Mouse (Mus musculus) midbrain, embryonic 11.5 days (tissue): ENCODE measurements around the gene Atf6b. TPM values are rescaled to one million over a fixed set of nuclear protein-coding genes. Genes with fewer than 3 reads are reported as not detected.

Experiments used
- ATAC-seq: fragments of 200-750 bp; cut with Nextera tagmentation; 2 replicates; pipeline ENCODE4 v1.8.0; 2017; ENCODE audit warnings: moderate TSS enrichment, moderate library complexity; ENCODE audit not compliant: low FRiP score
- DNase-seq: peaks from one replicate; pipeline ENCODE4 v3.0.0; 2015; ENCODE audit warnings: low spot score; ENCODE audit errors: missing footprints
- H3K27ac ChIP-seq: fragments of 300-500 bp; sonication (generic); 2 replicates; pipeline ENCODE4 v1.5.1; 2014; ENCODE audit warnings: low read depth, low read length
- H3K27me3 ChIP-seq: fragments of 300-500 bp; sonication (generic); 2 replicates; pipeline ENCODE4 v1.6.1; 2014; ENCODE audit warnings: mild to moderate bottlenecking, low read length, moderate library complexity, mixed read lengths; ENCODE audit not compliant: control insufficient read depth, insufficient read depth
- H3K36me3 ChIP-seq: fragments of 300-500 bp; sonication (generic); 2 replicates; pipeline ENCODE4 v1.6.1; 2014; ENCODE audit warnings: mild to moderate bottlenecking, low read length, moderate library complexity, mixed read lengths; ENCODE audit not compliant: control insufficient read depth, insufficient read depth
- H3K4me1 ChIP-seq: fragments of 300-500 bp; sonication (generic); 2 replicates; pipeline ENCODE4 v1.6.1; 2014; ENCODE audit warnings: low read length; ENCODE audit not compliant: control insufficient read depth, insufficient read depth
- H3K4me2 ChIP-seq: fragments of 300-500 bp; sonication (generic); 2 replicates; pipeline ENCODE4 v1.6.1; 2014; ENCODE audit warnings: mild to moderate bottlenecking, moderate library complexity
- H3K4me3 ChIP-seq: fragments of 300-500 bp; sonication (generic); 2 replicates; pipeline ENCODE4 v1.5.1; 2014; ENCODE audit warnings: low read depth, low read length
- H3K9ac ChIP-seq: fragments of 300-500 bp; sonication (generic); 2 replicates; pipeline ENCODE4 v1.6.1; 2014; ENCODE audit warnings: low read length
- H3K9me3 ChIP-seq: fragments of 300-500 bp; sonication (generic); 2 replicates; pipeline ENCODE4 v1.6.1; 2016; ENCODE audit warnings: low read length; ENCODE audit not compliant: control insufficient read depth
- WGBS: fragments of 180-500 bp; shearing (Covaris S2); extraction: QIAGEN DNeasy Blood & Tissue Kit; methylation state at CpG from one replicate; pipeline ENCODE4 v1.1.7; 2014; 5-methylcytosine and 5-hydroxymethylcytosine counted together
- polyA plus RNA-seq: library from polyadenylated mRNA; unstranded; fragments of >200 nt; fragmentation: Nextera tagmentation; extraction: Ambion mirVana; gene quantifications from 2 replicates; pipeline ENCODE4 v1.2.1, GENCODE M21; 2014

Gene Atf6b
- polyA plus RNA-seq, 1 experiment from 2014 or later: 77.6 TPM

DNA sequence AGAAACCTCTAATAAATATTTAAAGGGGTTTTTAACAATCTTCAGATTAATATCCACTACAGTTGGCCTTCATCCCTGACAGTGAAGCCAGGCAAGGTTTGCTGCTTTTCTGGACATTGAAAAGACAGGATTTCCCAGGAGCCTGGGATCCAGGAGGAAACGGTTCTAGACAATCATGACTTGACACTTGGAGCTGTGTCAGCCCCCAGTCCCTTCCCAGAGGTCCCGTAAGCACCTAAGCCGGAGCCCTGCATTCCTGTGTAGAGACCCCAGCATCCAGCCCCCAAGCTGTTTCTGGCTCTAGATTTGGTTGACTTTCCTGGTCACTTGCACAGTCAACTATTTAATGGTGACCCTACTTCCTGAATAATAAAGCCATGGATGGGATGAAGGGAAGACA, 11.6 kb downstream of the Atf6b start:
- no peaks in the 10 kb centered on the region for H3K9me3 ChIP-seq
- ATAC-seq (no peak), DNase-seq (no peak)
- no peak overlapping the region for H3K9ac ChIP-seq
- H3K4me3 ChIP-seq: no peak overlapping the region
- no peaks in the 10 kb centered on the region for H3K36me3 ChIP-seq
- no peak overlapping the region for H3K27ac ChIP-seq
- H3K4me2 ChIP-seq: no peak overlapping the region
- H3K27me3 ChIP-seq: no peaks in the 10 kb centered on the region; the same call in 1 of the 2 replicates
- peaks cover 3% of the 10 kb centered on the region; the same call in 1 of the 2 replicates for H3K4me1 ChIP-seq
- 87% methylated on average over 3 of the region's 3 CpGs for WGBS

DNA sequence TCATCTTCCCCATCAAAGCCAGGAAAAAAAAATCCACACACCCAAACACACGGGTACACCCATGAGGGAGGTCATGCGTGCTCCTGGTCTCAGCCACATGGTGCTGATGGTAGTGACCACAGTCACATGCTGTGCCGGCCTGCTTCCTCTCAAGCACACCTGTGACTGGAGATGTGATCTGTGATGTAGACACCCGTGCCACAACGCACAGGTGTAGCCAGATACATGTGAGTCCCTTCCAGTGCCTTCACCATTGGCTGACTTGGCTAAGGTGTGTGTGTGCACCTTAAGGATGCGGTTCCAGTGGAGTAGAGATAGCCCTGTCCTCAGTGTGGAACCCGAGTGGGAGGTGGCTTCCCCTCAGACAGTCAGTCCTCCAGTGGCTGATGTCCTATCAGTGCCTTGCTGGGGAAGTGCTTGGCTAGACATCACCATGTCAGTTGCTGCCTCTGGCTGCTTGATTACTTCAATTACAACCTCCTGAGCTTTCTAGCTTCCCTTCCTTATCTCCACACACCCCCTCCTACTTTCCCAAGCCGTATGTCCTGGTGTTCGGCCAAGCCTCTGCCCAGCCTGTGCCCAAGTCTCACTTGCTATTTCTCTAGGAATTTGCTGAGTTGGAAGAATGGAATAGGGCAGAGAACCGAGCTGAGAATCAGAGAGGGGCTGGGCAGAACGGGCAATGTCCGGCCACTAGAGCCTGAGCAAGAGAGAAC, 12.4 kb downstream of the Atf6b start:
- WGBS: 72% methylated on average over 12 of the region's 12 CpGs
- ATAC-seq: no peak
- Histone ChIP-seq H3K27ac (no peak overlapping the region), H3K36me3 (no peaks in the 10 kb centered on the region), H3K4me1 (peaks cover 3% of the 10 kb centered on the region; the same call in 1 of the 2 replicates), H3K9me3 (no peaks in the 10 kb centered on the region), H3K27me3 (no peaks in the 10 kb centered on the region; the same call in 1 of the 2 replicates), H3K9ac (no peak overlapping the region), H3K4me3 (no peak overlapping the region), H3K4me2 (no peak overlapping the region)
- no peak for DNase-seq

DNA sequence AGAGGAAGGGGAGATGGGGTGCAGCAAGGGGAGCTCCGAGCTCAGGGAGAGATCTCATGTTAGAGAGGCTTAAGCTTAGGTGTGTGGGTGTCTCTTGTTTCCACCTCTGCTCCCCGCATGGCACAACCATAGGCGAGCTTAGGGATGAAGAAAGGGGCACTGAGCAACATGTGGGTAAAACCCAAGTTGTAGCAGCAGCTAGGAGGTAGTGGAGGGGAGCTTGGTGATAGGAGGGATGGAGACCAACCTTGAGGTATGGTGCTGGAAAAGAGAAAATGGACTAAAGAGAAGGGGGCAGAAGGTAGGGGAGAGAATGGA, 12.9 kb downstream of the Atf6b start:
- Histone ChIP-seq H3K4me1 (peaks cover 3% of the 10 kb centered on the region; the same call in 1 of the 2 replicates), H3K9me3 (no peaks in the 10 kb centered on the region), H3K27ac (no peak overlapping the region), H3K27me3 (no peaks in the 10 kb centered on the region; the same call in 1 of the 2 replicates), H3K4me3 (no peak overlapping the region), H3K36me3 (no peaks in the 10 kb centered on the region), H3K9ac (no peak overlapping the region), H3K4me2 (no peak overlapping the region)
- ATAC-seq (no peak), DNase-seq (no peak)
- 63% methylated on average over 3 of the region's 3 CpGs for WGBS

DNA sequence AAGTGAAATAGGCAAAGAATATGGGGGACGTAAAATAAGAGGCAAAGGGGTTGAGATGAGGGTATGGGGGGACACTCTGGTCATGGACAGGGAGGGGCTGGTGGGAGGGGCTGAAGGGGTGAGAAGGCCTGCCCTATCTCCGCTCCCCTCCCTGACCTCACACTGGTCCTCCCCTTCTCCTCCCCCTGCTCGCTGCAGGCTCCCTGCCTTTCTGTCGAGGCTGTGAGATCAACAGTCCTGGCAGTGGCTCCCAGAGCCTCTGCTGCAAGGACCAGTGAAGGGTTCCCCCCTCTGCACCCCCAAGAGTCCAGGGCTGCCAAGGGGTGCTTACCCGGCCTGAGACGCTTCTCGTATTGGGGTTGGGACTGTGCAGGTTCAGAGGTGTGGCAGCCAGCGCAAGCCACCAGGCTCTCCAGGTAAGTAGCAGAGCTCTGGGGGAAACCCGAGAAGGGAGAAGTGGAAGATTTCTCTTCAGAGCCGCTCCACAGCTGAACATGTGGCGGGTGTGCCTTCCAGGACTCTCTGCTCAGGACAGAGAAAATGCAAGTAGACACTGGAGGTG, 13.4 kb downstream of the Atf6b start:
- no peak overlapping the region for H3K4me2 ChIP-seq
- no peak for DNase-seq
- H3K36me3 ChIP-seq: no peaks in the 10 kb centered on the region
- H3K9me3 ChIP-seq: no peaks in the 10 kb centered on the region
- H3K4me3 ChIP-seq: no peak overlapping the region
- H3K27ac ChIP-seq: no peak overlapping the region
- 43% methylated on average over 10 of the region's 11 CpGs for WGBS
- ATAC-seq: no peak
- H3K9ac ChIP-seq: no peak overlapping the region; the same call in 1 of the 2 replicates
- peaks cover 3% of the 10 kb centered on the region; the same call in 1 of the 2 replicates for H3K4me1 ChIP-seq
- H3K27me3 ChIP-seq: no peaks in the 10 kb centered on the region; the same call in 1 of the 2 replicates

DNA sequence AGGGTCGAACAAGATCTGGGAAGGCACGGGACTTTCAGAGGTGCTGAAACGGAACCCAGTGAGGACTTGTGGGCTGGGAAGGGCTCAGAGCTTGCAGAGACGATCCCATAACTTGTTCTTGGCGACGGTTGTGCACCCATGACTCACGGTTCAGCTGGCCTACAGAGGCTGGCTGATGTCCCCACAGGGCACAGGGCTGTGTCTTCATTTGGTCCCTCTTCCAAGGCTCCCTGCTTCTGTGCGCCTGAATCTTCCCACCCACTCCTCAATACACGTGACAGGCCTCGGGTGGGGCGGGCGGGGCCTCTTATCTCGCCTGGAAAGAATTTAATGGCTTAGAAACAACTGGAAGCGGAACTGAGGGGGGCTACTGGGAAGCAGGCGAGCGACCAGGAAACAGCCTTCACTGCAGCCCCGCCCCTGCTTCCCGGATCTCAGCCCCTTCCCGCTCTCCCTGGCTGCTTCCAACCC, 14.2 kb downstream of the Atf6b start:
- peaks cover 3% of the 10 kb centered on the region; the same call in 1 of the 2 replicates for H3K4me1 ChIP-seq
- H3K36me3 ChIP-seq: no peaks in the 10 kb centered on the region
- no peaks in the 10 kb centered on the region for H3K9me3 ChIP-seq
- 10% methylated on average over 19 of the region's 19 CpGs for WGBS
- H3K4me3 ChIP-seq: no peak overlapping the region
- no peak for ATAC-seq
- H3K9ac ChIP-seq: no peak overlapping the region
- no peak for DNase-seq
- no peaks in the 10 kb centered on the region; the same call in 1 of the 2 replicates for H3K27me3 ChIP-seq
- H3K27ac ChIP-seq: no peak overlapping the region
- H3K4me2 ChIP-seq: no peak overlapping the region

DNA sequence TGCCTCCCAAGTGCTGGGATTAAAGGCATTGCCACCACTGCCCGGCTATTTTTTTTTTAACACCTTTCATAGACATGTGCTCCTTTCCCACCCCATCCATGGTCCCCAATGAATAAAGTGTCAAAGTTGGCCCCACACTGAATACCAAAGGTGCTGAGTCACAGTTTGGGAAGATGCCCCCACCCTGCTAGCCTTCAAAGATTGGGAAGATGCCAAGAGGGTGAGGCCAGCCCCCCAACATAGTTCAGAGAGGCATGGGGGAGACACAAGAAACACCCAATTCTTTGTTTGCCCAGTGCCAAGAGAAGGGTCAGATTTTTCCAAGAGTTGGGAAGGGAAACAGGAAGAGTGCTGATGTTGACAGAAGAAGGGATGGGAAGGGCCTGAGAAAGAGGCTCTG, 15.5 kb downstream of the Atf6b start:
- Histone ChIP-seq H3K4me3 (no peak overlapping the region), H3K4me2 (no peak overlapping the region), H3K9me3 (no peaks in the 10 kb centered on the region), H3K9ac (no peak overlapping the region), H3K27me3 (no peaks in the 10 kb centered on the region; the same call in 1 of the 2 replicates), H3K4me1 (no peaks in the 10 kb centered on the region; the same call in 1 of the 2 replicates), H3K27ac (no peak overlapping the region), H3K36me3 (no peaks in the 10 kb centered on the region)
- DNase-seq (no peak), ATAC-seq (no peak)
- 81% methylated on average over 1 of the region's 1 CpGs for WGBS

GRCm38 (mm10) chr17:34662978-34663377, 16.0 kb downstream of the Atf6b start:
- ATAC-seq (no peak), DNase-seq (no peak)
- 88% methylated on average over 8 of the region's 8 CpGs for WGBS
- Histone ChIP-seq H3K9me3 (no peaks in the 10 kb centered on the region), H3K27ac (no peak overlapping the region), H3K27me3 (no peaks in the 10 kb centered on the region; the same call in 1 of the 2 replicates), H3K4me1 (no peaks in the 10 kb centered on the region; the same call in 1 of the 2 replicates), H3K4me3 (no peak overlapping the region), H3K4me2 (no peak overlapping the region), H3K36me3 (no peaks in the 10 kb centered on the region), H3K9ac (no peak overlapping the region)

- DNase-seq: no peak
- Histone ChIP-seq H3K4me3 (no peak overlapping the region), H3K4me2 (no peak overlapping the region), H3K36me3 (no peaks in the 10 kb centered on the region), H3K4me1 (no peaks in the 10 kb centered on the region; the same call in 1 of the 2 replicates), H3K27me3 (no peaks in the 10 kb centered on the region; the same call in 1 of the 2 replicates), H3K9ac (no peak overlapping the region), H3K9me3 (no peaks in the 10 kb centered on the region), H3K27ac (no peak overlapping the region)
- no peak for ATAC-seq
- WGBS: 46% methylated on average over 1 of the region's 1 CpGs
These were observed 16.6 kb downstream of the Atf6b start for GRCm38 (mm10) chr17:34663558-34663957.

DNA sequence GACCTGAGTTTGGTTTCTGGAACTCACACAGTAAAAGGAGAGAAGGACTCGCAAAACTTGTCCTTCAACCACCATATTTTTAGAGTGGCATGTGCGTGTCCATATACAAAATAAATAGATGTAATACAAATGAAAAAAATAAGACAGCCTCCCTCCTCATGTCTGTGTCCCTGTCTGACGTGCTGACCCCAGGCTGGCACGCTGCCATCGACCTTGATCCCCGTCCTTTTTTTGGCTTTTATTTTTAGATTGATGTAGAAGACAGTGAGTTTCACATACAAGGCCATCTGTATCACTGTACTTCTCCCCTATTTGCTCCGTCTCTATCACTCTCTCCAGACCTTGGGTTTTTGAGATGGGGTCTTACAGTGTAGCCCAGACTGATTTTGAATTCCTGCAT, 17.5 kb downstream of the Atf6b start:
- Histone ChIP-seq H3K4me3 (no peak overlapping the region), H3K9me3 (no peaks in the 10 kb centered on the region), H3K4me2 (no peak overlapping the region), H3K9ac (no peak overlapping the region), H3K27ac (no peak overlapping the region), H3K4me1 (no peaks in the 10 kb centered on the region; the same call in 1 of the 2 replicates), H3K36me3 (no peaks in the 10 kb centered on the region), H3K27me3 (no peaks in the 10 kb centered on the region; the same call in 1 of the 2 replicates)
- ATAC-seq (no peak), DNase-seq (no peak)
- 85% methylated on average over 7 of the region's 7 CpGs for WGBS
